Mouse (Mus musculus): ENCODE results near the gene Evl. TPM values are rescaled to one million over a fixed set of nuclear protein-coding genes. Genes with fewer than 3 reads are reported as not detected.
A peak's percentile ranks its signal among the peaks of the same experiment; 100 is the strongest.

Evl gene
- polyA plus RNA-seq, 1 experiment from 2014 or later: 57.9 TPM

DNA sequence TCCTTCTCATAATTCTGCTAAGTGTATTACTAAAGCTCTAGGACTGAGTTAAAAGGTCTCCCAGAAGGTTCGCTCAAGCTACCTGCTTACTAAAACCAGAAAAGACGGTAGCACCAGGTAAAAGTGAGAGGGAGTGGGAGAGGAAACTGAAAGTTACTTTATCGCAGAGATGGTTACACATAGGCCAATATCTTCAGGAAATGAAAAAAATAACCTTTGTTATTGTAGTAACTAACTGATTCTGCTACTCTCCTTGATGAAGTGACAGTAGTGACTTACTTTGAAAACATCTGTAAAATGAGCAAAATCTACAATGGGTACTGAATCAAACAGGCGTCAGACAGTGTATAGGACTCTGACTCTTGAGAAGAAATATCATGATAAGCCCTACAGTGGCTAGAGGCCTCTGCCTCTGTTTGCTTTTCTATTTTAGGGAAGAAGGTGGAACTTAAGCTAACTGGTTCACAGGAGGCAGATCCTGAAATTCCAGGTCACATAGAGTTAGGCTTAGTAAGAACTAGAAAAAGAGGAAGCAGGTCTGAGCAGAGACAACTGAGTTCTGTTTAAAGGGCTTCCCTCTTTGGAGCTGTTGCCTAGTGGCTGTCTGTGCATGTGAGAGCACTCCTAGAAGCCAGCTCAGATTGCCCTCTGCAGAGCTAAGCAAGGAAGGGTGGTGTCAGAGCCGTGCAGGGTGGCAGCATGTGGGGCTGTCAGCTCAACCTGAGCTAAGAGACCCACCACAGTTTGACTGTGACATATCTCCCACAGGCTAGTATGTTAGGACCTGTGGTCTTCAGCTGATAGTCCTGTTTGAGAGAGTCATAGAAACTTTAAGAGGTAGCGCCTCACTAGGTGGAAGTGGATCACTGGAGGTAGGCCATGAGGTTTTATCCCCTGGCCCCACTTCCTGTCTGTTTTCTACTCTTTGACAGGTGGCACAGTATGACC is 76.5 kb downstream of the Evl start:
- Histone ChIP-seq H3K4me1 (ENCODE audit: control insufficient read depth in 2 of 2, insufficient read depth in 2 of 2, low read length in 2 of 2) (peaks cover 0 to 18% of the 10 kb centered on the region in 2 experiments; a peak in 3 of 4 replicates), H3K27ac (replicated peaks in 1 of 2; ENCODE audit: control insufficient read depth in 1 of 2, insufficient read depth in 1 of 2, low read depth in 2 of 2, low read length in 2 of 2) (0 out of 4 replicates have a peak overlapping the region, but pooled peaks of 1 of the 2 experiments have one; percentile 12), H3K4me3 (ENCODE audit: control insufficient read depth in 1 of 2, insufficient read depth in 1 of 2, low read depth in 1 of 2, low read length in 2 of 2) (no peak overlapping the region), H3K36me3 (ENCODE audit: control insufficient read depth, insufficient read depth, low read length) (no peaks in the 10 kb centered on the region), H3K9ac (ENCODE audit: low read length) (no peak overlapping the region), H3K9me3 (ENCODE audit: control insufficient read depth, low read length) (no peaks in the 10 kb centered on the region), H3K27me3 (ENCODE audit: control insufficient read depth, insufficient read depth, low read length) (no peaks in the 10 kb centered on the region), H3K4me2 (ENCODE audit: low read length) (no peak overlapping the region)
- ATAC-seq (ENCODE audit: insufficient number of reproducible peaks, insufficient read depth, low FRiP score, low read depth): no peak; the same call in 1 of the 2 replicates
- WGBS: 60% methylated on average over 6 of the region's 6 CpGs

GRCm38 (mm10) chr12:108632501-108632900 is 78.0 kb downstream of the Evl start:
- Histone ChIP-seq H3K4me2 (ENCODE audit: low read length) (no peak overlapping the region), H3K27ac (replicated peaks in 1 of 2; ENCODE audit: control insufficient read depth in 1 of 2, insufficient read depth in 1 of 2, low read depth in 2 of 2, low read length in 2 of 2) (no peak overlapping the region), H3K9me3 (ENCODE audit: control insufficient read depth, low read length) (no peaks in the 10 kb centered on the region), H3K4me1 (ENCODE audit: control insufficient read depth in 2 of 2, insufficient read depth in 2 of 2, low read length in 2 of 2) (peaks cover 5 to 24% of the 10 kb centered on the region in 2 experiments), H3K4me3 (ENCODE audit: control insufficient read depth in 1 of 2, insufficient read depth in 1 of 2, low read depth in 1 of 2, low read length in 2 of 2) (no peak overlapping the region), H3K36me3 (ENCODE audit: control insufficient read depth, insufficient read depth, low read length) (no peaks in the 10 kb centered on the region), H3K9ac (ENCODE audit: low read length) (no peak overlapping the region), H3K27me3 (ENCODE audit: control insufficient read depth, insufficient read depth, low read length) (no peaks in the 10 kb centered on the region)
- ATAC-seq (ENCODE audit: insufficient number of reproducible peaks, insufficient read depth, low FRiP score, low read depth): no peak

GRCm38 (mm10) chr12:108634031-108634430 is 79.5 kb downstream of the Evl start:
- no peak overlapping the region for H3K4me2 ChIP-seq (ENCODE audit: low read length)
- H3K4me3 ChIP-seq (ENCODE audit: control insufficient read depth in 1 of 2, insufficient read depth in 1 of 2, low read depth in 1 of 2, low read length in 2 of 2): no peak overlapping the region
- H3K36me3 ChIP-seq (ENCODE audit: control insufficient read depth, insufficient read depth, low read length): no peaks in the 10 kb centered on the region
- H3K9me3 ChIP-seq (ENCODE audit: control insufficient read depth, low read length): no peaks in the 10 kb centered on the region
- WGBS: 98% methylated on average over 1 of the region's 1 CpGs
- H3K9ac ChIP-seq (ENCODE audit: low read length): no peak overlapping the region
- H3K27ac ChIP-seq (replicated peaks in 1 of 2; ENCODE audit: control insufficient read depth in 1 of 2, insufficient read depth in 1 of 2, low read depth in 2 of 2, low read length in 2 of 2): no peak overlapping the region
- H3K4me1 ChIP-seq (ENCODE audit: control insufficient read depth in 2 of 2, insufficient read depth in 2 of 2, low read length in 2 of 2): peaks cover 10 to 37% of the 10 kb centered on the region in 2 experiments
- ATAC-seq (ENCODE audit: insufficient number of reproducible peaks, insufficient read depth, low FRiP score, low read depth): no peak
- H3K27me3 ChIP-seq (ENCODE audit: control insufficient read depth, insufficient read depth, low read length): no peaks in the 10 kb centered on the region

- H3K4me1 ChIP-seq (ENCODE audit: control insufficient read depth in 2 of 2, insufficient read depth in 2 of 2, low read length in 2 of 2): peaks cover 11 to 36% of the 10 kb centered on the region in 2 experiments
- ATAC-seq (ENCODE audit: insufficient number of reproducible peaks, insufficient read depth, low FRiP score, low read depth): no peak
- H3K36me3 ChIP-seq (ENCODE audit: control insufficient read depth, insufficient read depth, low read length): no peaks in the 10 kb centered on the region
- 88% methylated on average over 4 of the region's 4 CpGs for WGBS
- no peaks in the 10 kb centered on the region for H3K27me3 ChIP-seq (ENCODE audit: control insufficient read depth, insufficient read depth, low read length)
- no peak overlapping the region for H3K4me2 ChIP-seq (ENCODE audit: low read length)
- H3K9ac ChIP-seq (ENCODE audit: low read length): no peak overlapping the region
- H3K9me3 ChIP-seq (ENCODE audit: control insufficient read depth, low read length): no peaks in the 10 kb centered on the region
- no peak overlapping the region for H3K4me3 ChIP-seq (ENCODE audit: control insufficient read depth in 1 of 2, insufficient read depth in 1 of 2, low read depth in 1 of 2, low read length in 2 of 2)
- no peak overlapping the region for H3K27ac ChIP-seq (replicated peaks in 1 of 2; ENCODE audit: control insufficient read depth in 1 of 2, insufficient read depth in 1 of 2, low read depth in 2 of 2, low read length in 2 of 2)
These were observed 81.0 kb downstream of the Evl start for GRCm38 (mm10) chr12:108635501-108635900.

- peak overlapping the region; percentile 14; the same call in 1 of the 2 replicates for H3K4me2 ChIP-seq (ENCODE audit: low read length)
- no peak overlapping the region for H3K4me3 ChIP-seq (ENCODE audit: control insufficient read depth in 1 of 2, insufficient read depth in 1 of 2, low read depth in 1 of 2, low read length in 2 of 2)
- H3K4me1 ChIP-seq (ENCODE audit: control insufficient read depth in 2 of 2, insufficient read depth in 2 of 2, low read length in 2 of 2): peaks cover 11 to 28% of the 10 kb centered on the region in 2 experiments
- no peaks in the 10 kb centered on the region for H3K36me3 ChIP-seq (ENCODE audit: control insufficient read depth, insufficient read depth, low read length)
- no peak overlapping the region for H3K9ac ChIP-seq (ENCODE audit: low read length)
- H3K27me3 ChIP-seq (ENCODE audit: control insufficient read depth, insufficient read depth, low read length): no peaks in the 10 kb centered on the region
- H3K9me3 ChIP-seq (ENCODE audit: control insufficient read depth, low read length): no peaks in the 10 kb centered on the region
- H3K27ac ChIP-seq (replicated peaks in 1 of 2; ENCODE audit: control insufficient read depth in 1 of 2, insufficient read depth in 1 of 2, low read depth in 2 of 2, low read length in 2 of 2): peak overlapping the region; percentile 72 to 73
- peak; percentile 68; the same call in 1 of the 2 replicates for ATAC-seq (ENCODE audit: insufficient number of reproducible peaks, insufficient read depth, low FRiP score, low read depth)
- WGBS: 16% methylated on average over 5 of the region's 5 CpGs
These were observed 82.9 kb downstream of the Evl start for GRCm38 (mm10) chr12:108637440-108637839.

- Histone ChIP-seq H3K9me3 (ENCODE audit: control insufficient read depth, low read length) (no peaks in the 10 kb centered on the region), H3K27me3 (ENCODE audit: control insufficient read depth, insufficient read depth, low read length) (no peaks in the 10 kb centered on the region), H3K4me3 (ENCODE audit: control insufficient read depth in 1 of 2, insufficient read depth in 1 of 2, low read depth in 1 of 2, low read length in 2 of 2) (no peak overlapping the region), H3K27ac (replicated peaks in 1 of 2; ENCODE audit: control insufficient read depth in 1 of 2, insufficient read depth in 1 of 2, low read depth in 2 of 2, low read length in 2 of 2) (no peak overlapping the region), H3K36me3 (ENCODE audit: control insufficient read depth, insufficient read depth, low read length) (no peaks in the 10 kb centered on the region), H3K9ac (ENCODE audit: low read length) (no peak overlapping the region), H3K4me1 (ENCODE audit: control insufficient read depth in 2 of 2, insufficient read depth in 2 of 2, low read length in 2 of 2) (peaks cover 11 to 28% of the 10 kb centered on the region in 2 experiments), H3K4me2 (ENCODE audit: low read length) (no peak overlapping the region)
- WGBS: 97% methylated on average over 3 of the region's 3 CpGs
- ATAC-seq (ENCODE audit: insufficient number of reproducible peaks, insufficient read depth, low FRiP score, low read depth): no peak
These were observed 84.6 kb downstream of the Evl start for GRCm38 (mm10) chr12:108639126-108639525.

- no peak for ATAC-seq (ENCODE audit: insufficient number of reproducible peaks, insufficient read depth, low FRiP score, low read depth)
- H3K4me2 ChIP-seq (ENCODE audit: low read length): no peak overlapping the region
- H3K4me3 ChIP-seq (ENCODE audit: control insufficient read depth in 1 of 2, insufficient read depth in 1 of 2, low read depth in 1 of 2, low read length in 2 of 2): no peak overlapping the region
- H3K27ac ChIP-seq (replicated peaks in 1 of 2; ENCODE audit: control insufficient read depth in 1 of 2, insufficient read depth in 1 of 2, low read depth in 2 of 2, low read length in 2 of 2): no peak overlapping the region; a peak in 1 of 4 replicates
- H3K4me1 ChIP-seq (ENCODE audit: control insufficient read depth in 2 of 2, insufficient read depth in 2 of 2, low read length in 2 of 2): peaks cover 9 to 25% of the 10 kb centered on the region in 2 experiments
- H3K36me3 ChIP-seq (ENCODE audit: control insufficient read depth, insufficient read depth, low read length): no peaks in the 10 kb centered on the region
- H3K27me3 ChIP-seq (ENCODE audit: control insufficient read depth, insufficient read depth, low read length): no peaks in the 10 kb centered on the region
- no peak overlapping the region for H3K9ac ChIP-seq (ENCODE audit: low read length)
- 49% methylated on average over 3 of the region's 3 CpGs for WGBS
- H3K9me3 ChIP-seq (ENCODE audit: control insufficient read depth, low read length): no peaks in the 10 kb centered on the region
These were observed 87.5 kb downstream of the Evl start for GRCm38 (mm10) chr12:108642019-108642418.
